Mouse (Mus musculus): ENCODE results near the gene Tor1aip2.
"Not testable (repeated sequence)": the region's sequence is repeated elsewhere in the genome, so short reads cannot be mapped to it uniquely, and the experiment has no call there.

The Tor1aip2 gene

GRCm38 (mm10) chr1:156035269-156035929 is at the start of gene Tor1aip2:
TSS of gene Tor1aip2 (plus strand) at chr1:156035403.
- DNase-seq (ENCODE audit: extremely low read depth, low read depth), result peak; percentile 58

- DNase-seq (ENCODE audit: extremely low read depth, low read depth), result no peak
Measured at GRCm38 (mm10) chr1:155987625-155988024, 47.6 kb upstream of the Tor1aip2 start.

GRCm38 (mm10) chr1:155989387-155989786 is 45.8 kb upstream of the Tor1aip2 start:
- peak; percentile 48 for DNase-seq (ENCODE audit: extremely low read depth, low read depth)

GRCm38 (mm10) chr1:155990391-155990790 is 44.8 kb upstream of the Tor1aip2 start:
- DNase-seq (ENCODE audit: extremely low read depth, low read depth), result no peak

- no peak for DNase-seq (ENCODE audit: extremely low read depth, low read depth)
Measured at GRCm38 (mm10) chr1:155994524-155994923, 40.7 kb upstream of the Tor1aip2 start.

GRCm38 (mm10) chr1:155995612-155996011 is 39.6 kb upstream of the Tor1aip2 start:
- no peak for DNase-seq (ENCODE audit: extremely low read depth, low read depth)

GRCm38 (mm10) chr1:156002366-156002765 is 32.8 kb upstream of the Tor1aip2 start:
- DNase-seq (ENCODE audit: extremely low read depth, low read depth), result no peak

- no peak for DNase-seq (ENCODE audit: extremely low read depth, low read depth)
Measured at GRCm38 (mm10) chr1:156003201-156003935, 31.8 kb upstream of the Tor1aip2 start.

- DNase-seq (ENCODE audit: extremely low read depth, low read depth), result no peak
Measured at GRCm38 (mm10) chr1:156005906-156006305, 29.3 kb upstream of the Tor1aip2 start.

- DNase-seq (ENCODE audit: extremely low read depth, low read depth), result no peak
Measured at GRCm38 (mm10) chr1:156009003-156009402, 26.2 kb upstream of the Tor1aip2 start.

GRCm38 (mm10) chr1:156019800-156020199 is 15.4 kb upstream of the Tor1aip2 start:
- DNase-seq (ENCODE audit: extremely low read depth, low read depth), result no peak

- no peak for DNase-seq (ENCODE audit: extremely low read depth, low read depth)
Measured at GRCm38 (mm10) chr1:156020402-156020801, 14.8 kb upstream of the Tor1aip2 start.

- no peak for DNase-seq (ENCODE audit: extremely low read depth, low read depth)
Measured at GRCm38 (mm10) chr1:156024831-156025503, 10.2 kb upstream of the Tor1aip2 start.

GRCm38 (mm10) chr1:156027849-156028248 is 7.4 kb upstream of the Tor1aip2 start:
- no peak for DNase-seq (ENCODE audit: extremely low read depth, low read depth)

- no peak for DNase-seq (ENCODE audit: extremely low read depth, low read depth)
Measured at GRCm38 (mm10) chr1:156028340-156028975, 6.7 kb upstream of the Tor1aip2 start.

GRCm38 (mm10) chr1:156033921-156034320 is 1.3 kb upstream of the Tor1aip2 start:
- no peak for DNase-seq (ENCODE audit: extremely low read depth, low read depth)

- no peak for DNase-seq (ENCODE audit: extremely low read depth, low read depth)
Measured at GRCm38 (mm10) chr1:156034661-156035060, 542 bp upstream of the Tor1aip2 start.

- peak; percentile 93 for DNase-seq (ENCODE audit: extremely low read depth, low read depth)
Measured at GRCm38 (mm10) chr1:156035930-156036737, 931 bp downstream of the Tor1aip2 start, which contains the start of gene Tor1aip1. TSS of gene Tor1aip1 (minus strand) at chr1:156036480.

GRCm38 (mm10) chr1:156037144-156037583 is 2.0 kb downstream of the Tor1aip2 start:
- peak; percentile 60 for DNase-seq (ENCODE audit: extremely low read depth, low read depth)

GRCm38 (mm10) chr1:156039989-156040388 is 4.8 kb downstream of the Tor1aip2 start:
- not testable (repeated sequence) for DNase-seq (ENCODE audit: extremely low read depth, low read depth)

Data from MEL-GATA-1-ER (cell line).